Mouse (Mus musculus) kidney, adult 9 months (tissue): ENCODE measurements at regions not wholly inside any gene's neighbourhood (a gene's known extent, or its start where the extent isn't known, plus 50 kb on each side); places are given as distances from the start of the nearest gene placed in this dataset.

ENCODE experiments used
- DNase-seq: peaks from one replicate; pipeline ENCODE4 v3.0.0; 2022

DNA sequence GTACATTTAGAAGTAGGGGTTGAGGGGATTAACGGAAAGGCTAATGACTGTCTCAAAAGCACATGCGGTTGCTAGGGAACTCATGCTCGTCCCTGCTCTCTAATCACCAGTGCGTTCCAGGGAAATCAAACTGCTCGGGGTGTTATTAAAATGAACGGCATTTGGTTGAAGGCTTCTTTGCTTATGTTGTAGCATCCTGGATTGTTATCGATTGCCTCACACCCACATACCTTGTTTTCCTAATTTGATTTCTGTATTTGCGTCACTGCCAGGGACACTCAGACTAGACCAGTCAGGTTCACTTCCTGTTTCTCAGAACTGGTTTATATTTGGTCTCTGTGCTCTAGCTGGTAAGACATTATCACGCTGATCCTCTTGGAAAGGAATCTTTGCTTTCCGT is 177.0 kb upstream of the Mkln1 start:
- peak; percentile 65 for DNase-seq

DNA sequence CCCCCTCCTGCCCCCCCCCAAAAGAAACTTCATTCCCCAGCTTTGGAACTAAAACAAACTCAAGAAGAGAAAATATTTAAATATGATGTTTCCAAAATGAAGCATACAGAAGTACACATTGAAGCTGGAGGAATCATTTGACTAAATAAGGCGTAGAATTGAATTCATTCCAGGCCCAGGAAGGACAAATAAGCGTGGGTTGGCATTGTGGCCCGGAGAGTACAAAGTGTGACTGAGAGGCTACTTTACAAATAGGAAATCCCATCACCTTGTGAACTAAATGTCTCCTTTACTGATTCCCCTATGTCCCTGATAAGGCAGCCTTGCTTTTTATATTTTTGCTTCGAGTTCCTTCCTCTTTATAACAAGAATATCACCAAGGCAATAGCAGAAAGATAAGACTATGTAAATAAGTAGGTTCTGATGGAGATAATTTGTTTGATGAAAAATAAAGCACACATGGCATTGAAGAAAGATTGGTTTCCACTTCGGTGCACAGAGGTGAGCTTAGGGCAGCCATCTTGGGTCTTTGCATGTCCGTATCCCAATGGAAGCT is 176.4 kb upstream of the Mkln1 start:
- DNase-seq, result peak; percentile 60

DNA sequence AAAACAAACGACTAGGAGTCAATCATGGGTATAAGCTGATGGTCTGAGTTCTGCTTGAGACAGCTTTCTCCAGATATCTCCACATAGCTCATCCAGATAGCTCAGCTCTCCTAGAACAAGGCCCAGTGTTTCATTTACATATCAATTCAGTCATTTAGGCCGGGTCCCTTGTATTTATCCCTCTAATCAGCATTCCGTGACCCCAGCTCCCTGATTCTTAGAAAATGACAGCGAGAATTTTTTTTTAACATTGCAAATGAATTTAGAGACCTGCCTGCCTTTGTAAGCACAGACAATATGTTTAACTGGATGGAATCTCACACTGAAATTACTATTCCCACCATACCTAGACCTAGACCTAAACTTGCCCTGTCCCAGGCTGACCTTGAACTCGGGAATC is 171.1 kb upstream of the Mkln1 start:
- no peak for DNase-seq

DNA sequence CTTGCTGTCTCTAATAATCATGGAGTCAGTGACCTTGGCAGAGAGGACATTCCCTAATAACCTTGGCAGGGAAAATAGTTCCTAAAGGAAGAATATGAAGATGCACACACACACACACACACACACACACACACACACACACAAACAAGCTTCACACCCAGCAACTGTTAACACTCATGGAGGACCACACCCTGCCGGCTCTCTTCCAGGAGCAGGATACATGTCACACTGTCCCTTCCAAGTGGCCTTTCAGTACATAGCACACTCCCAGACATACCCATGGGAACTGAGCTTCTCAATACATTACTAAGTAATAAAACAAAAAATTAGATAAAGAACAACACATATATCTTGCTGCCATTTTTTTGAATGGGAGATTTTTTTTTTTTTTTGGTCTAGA is 170.5 kb upstream of the Mkln1 start:
- DNase-seq, result no peak

DNA sequence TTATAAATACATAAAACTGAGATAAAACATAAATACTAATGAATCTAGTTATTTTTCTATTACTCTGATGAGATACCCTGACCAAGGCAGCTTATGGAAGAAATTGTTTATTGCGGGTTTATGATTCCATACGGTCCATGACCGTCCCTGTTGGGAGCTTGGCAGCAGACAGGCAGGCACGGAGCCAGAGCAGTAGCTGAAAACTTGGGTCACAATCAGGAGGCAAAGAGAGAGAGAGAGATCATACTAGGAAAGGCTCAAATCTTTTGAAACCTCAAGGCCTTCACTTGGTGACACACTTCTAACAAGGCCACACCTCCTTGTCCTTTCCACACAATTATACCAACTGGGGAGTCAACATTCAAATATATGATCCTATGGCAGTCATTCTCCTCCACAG is 166.7 kb upstream of the Mkln1 start:
- no peak for DNase-seq

DNA sequence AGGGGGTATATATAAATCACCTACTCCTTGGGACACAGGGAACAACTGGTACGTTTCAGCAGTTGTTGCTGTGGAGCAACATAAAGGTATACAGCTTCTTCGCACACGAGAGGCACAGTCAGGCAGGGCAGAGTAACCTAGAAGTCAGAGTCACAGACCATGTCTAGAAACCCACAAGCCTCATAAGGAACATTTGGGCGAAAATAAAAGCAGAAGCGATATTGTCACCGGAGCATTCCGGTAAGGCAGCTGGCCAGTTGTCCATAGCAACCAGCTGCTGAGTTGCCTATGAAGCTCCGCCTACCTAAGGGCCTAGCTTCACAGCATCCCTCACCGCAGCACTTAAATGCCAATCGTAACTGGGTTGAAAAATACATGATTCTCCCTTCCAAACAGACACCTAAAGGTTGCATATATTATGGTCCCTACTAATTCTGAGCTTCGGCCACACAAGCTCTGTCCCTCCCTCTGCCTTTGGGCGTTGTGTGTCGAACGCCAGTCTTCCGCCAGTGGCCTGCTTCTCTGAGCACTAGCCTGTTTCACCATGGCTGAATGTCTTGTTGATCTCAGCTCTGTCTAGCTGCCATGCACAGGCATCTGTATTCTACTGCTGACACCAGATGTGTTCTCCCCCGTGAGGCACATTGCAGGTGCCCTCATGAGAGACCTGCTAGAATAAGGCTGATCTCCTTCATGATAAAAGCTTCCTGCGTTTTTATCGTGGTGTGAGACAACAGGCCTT is 165.1 kb upstream of the Mkln1 start:
- peak; percentile 35 for DNase-seq

DNA sequence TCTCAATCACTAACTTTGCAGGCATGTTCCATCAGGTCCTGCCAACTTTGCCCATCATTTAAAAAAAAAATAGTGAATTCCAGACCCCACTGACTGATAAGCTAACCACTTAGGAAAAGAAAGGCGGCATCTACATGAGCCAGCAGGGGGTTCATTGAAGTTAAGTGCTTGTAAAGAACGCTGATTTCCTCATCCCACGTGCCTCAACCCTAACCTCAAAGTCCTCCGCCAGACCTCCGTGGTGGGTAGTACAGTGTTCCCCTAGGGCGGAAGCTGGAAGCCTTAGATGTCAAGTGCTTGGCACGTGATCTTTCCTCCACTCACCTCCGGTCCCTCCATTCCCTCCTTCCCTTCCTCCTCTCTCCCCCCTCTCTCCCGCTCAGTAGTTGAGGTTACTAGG is 158.5 kb upstream of the Mkln1 start:
- no peak for DNase-seq

DNA sequence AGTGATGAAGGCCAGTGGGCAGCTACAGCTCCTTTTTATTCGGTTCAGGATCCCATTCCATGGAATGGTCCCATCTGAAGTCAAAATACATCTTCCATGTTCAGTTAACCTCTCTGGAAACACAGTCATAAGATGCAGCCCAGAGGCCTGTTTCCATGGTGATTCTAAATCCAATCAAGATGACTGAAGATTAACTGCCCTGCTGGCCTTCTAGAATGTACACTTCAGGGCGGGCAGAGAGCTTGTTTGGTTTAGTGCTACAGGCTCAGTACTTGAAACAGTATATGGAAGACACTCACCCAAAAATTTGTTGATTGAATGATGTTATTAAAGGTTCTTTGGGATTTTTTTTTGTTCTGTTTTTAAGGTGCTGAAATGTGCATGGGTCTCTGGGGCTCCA is 148.0 kb upstream of the Mkln1 start:
- DNase-seq, result no peak

DNA sequence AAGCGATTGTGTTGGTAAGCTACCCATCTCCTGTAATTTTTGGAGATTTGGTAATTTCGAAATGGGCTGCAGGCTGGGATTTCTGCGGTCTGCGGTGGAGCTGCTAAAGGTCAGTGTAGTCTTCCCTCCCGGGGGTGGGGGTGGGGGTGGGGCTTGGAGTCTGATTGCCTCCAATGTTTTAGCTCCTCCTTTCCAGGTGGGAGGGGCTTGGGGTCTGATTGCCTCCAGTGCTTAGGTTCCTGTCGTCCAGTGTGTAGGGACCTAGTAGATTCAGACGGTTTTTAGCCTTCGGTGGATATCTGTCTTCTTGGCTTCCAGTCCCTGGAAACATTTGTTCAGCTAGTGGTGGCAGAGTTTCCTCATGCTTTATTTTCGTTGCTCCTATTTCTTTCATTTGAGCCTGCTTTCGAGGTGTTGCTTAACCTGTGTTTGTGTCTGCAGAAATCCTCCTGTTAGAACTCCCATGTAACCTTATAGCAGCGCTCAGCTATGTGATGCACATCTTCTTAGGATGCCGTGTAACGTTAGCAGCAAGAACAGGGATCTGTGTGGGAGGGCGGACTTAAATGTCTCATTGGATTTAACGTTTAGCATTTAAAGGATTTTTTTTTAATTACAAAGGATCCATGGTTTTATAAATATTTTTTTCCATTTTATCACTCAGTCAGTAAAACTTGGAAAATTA is 145.1 kb upstream of the Mkln1 start:
- peak; percentile 84 for DNase-seq

DNA sequence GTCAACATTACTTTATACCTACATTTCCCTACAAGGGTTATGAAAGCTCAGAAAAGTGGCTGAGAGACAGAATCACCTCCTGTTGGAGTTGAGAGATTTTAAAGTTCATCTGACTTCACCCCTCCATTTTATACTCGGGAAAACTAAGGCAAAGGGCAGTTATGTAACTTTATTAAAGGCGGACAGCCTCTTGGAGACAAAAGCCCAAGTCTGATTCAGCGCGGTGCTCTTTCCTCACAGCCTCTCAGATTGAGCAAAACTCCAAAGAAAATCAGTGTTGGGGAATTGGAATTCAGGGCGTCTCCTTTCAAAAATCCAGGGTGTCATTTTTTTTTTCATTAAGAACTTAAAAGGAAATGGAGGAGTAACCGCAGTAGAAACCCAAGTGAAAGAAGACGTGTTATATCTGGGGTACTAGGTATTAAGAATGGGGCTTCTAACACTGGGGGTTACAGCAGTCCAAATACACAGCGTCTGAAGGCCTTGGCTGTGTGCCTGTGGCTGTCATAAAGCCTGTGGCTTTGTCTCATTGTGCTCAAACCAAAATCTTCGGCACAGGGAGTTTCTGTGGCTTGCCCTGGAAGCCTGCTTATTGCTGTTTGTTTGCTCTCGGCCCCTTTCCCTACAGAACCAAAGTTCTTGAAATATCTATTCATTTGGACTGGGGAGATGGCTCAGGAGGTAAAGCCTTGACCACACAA is 137.7 kb upstream of the Mkln1 start:
- peak; percentile 87 for DNase-seq

DNA sequence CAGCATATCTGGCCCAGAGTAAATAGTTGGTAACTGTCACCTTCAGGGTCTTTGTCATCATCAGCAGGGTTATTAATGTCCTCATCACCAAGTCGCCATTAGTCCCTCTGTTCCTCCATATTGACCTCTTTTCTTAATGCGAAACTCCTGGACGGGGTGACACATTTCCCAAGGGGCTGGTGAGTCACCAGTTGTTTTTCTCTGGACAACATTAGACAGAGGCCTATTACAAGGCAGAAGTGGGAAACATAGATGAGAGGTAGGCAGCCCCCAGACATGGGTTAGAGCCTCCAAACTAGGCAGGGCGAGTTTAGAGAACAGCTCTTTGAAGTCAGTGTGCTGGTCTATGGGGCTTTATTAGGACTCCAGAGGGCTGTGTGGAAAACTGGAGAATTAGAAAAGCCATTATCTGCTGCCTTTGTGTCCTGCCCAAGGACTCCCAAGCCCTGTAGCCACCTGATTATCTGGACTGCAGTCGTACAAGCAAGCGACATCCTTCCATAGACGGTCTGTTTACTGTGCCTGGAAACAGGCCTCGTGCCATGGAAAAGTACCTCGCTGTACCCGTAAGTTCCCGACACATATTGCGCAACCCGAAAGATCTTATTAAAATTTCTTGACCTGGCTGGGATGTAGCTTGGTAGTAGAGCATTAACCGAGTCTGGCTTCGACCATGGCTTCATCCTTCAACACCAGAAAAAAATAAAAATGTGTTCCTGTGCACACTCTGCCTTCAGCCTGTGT is 136.6 kb upstream of the Mkln1 start:
- DNase-seq, result peak; percentile 91

DNA sequence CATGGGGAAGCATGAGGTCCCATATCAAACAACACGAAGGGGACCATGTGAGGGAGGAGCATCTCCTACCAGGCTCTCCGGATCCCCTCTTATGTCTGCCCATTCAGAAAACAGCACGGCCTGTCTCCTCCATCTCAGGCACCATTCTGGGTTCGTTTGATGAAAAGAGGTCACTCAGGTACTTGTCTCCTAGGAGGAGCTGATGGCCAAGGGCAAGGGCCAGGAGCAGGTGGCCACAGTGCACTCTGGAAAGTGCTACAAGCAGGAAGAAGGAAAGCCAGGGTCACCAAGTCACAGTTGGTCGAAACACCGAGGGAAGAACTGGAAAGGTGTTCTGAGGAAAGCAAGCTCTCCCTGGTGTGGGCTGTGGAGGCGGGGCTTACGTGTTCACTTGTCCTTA is 135.9 kb upstream of the Mkln1 start:
- DNase-seq, result peak; percentile 46

DNA sequence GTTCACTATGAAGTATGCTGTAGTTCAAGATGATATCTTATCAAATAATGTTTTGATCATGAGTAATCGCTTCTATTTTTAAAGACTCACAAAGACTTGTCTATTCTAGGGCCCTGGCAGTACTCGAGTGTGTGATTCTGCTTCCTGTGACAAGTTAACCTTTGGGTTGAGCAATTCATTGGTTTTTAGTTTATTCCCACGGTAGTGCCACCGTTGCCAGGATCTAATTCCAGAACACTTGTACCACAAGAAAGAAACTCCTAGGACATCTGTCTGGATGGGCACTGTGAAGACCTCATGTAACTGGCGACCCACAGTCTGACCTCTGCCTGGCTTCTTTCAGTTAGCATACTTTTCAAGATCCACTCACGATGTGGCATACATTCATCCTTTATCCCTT is 134.7 kb upstream of the Mkln1 start:
- DNase-seq, result no peak

DNA sequence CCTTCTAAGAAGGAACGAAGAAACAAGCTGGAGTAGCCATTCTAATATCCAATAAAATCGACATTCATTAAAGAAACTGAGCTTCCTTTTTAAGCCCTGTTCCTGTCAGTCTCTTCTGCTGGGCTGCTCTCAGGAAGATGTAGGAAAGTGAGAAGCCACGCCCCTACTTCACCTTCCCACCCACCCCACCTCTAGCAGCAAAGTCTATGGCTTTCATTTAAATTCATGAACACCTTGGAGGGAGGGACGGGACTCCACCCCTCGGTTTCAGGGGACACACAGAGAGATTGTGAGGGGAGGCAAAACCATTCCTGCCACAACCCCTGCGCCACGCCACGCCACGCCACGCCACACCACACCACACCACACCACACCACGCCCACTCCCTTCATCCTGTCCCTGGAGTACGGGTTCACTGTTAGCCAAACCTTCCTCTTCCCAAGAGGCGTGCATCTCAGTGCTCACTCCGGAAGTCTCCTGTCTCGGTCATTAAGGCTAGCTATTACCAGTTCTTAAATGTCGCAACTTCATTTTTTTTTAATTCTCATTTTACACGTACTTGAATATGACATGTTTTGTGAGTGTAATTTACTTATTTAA is 132.0 kb upstream of the Mkln1 start:
- no peak for DNase-seq

DNA sequence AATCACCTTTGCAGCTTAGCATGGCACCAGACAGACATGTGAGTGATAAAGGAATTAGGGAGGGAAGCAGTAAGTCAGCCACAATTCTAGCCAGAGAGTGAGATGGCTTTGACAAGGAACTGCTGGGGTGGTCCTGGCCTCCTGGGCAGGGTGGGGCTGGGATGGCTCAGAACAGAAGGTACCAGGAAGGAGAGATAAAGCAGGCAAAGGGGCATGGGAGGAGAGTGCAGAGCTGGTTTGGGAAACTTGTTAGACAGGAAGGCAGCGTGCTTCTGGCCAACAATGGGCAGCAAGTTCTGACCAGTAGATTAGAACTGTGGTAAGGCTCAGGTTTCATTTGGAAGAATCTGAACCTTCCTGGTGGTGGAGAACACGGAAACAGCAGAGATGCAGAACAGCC is 130.5 kb upstream of the Mkln1 start:
- no peak for DNase-seq

DNA sequence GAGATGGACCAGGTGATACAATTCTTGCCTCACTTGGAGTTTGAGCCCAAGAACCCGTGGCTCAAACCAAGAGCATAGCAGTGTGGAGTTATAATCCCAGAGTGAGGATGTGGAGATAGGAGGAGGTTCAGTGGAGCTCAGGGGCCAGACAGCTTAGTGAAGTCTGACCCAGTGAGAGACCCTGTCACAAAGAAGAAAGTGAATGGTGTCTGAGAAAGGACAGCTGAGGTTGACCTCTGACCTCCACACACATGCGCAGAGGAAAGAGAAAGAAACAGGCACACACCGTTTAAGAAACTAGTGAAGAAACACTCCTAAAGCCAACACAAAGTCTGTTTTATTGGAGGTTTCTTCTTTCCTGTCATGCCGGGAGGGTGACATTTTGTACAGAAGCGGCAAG is 124.7 kb upstream of the Mkln1 start:
- no peak for DNase-seq

DNA sequence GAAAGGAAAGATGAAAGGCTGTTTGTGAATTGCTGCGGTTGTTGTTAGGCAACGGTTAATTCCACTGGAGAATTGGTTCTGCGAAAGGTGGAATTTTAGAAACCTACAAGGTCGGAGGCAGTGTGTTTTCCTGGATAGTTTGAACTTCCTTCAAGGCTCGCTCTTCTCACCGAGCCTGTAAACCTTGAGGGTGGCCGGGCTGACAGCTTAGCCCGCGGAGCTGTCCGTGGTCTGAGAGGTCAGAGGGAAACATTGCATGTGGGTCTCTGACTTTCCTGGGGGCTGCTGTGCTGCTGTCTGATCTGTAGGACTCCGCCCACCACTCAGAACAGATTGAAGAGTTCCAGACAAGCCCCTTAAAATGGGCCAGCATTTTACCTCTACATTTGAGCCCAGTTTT is 124.3 kb upstream of the Mkln1 start:
- DNase-seq, result no peak

DNA sequence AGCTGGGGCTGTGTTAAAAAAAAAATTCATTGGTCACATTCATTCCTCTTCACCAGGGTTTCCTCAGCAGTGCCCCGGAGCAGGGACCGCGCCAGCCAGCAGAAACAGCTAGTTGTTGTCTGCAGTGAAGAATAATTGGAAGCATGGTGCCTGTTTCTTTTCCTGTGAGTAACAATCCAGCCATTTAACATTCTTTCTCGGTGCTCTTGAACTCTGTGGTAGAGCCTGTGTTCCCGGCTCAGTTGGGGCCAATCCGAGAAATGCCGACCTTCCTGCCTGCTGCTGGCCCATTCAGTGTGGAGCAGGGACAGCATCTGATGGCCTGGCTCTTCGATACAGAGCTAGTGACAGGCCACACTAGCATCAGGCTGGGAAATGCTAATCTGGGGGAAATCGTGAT is 120.7 kb upstream of the Mkln1 start:
- no peak for DNase-seq

DNA sequence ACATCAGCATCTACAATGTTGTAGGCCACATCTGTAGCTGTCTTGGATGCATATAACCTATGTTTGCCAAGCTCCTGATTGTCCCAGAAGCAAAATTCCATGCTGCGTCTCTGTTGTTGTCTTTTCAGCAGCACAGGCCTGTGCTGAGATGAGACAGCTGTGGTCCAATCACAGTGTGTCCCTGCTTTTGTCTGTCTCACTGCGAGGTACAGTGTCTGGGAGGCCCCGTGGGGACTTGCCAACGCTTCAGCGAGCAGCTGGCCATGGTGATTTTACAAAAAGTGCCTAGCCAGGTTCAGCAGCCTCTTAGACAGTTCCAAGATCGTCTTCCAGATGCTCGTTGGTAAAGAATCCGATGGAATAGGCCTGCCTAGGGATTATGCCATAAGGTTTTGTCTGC is 114.6 kb upstream of the Mkln1 start:
- no peak for DNase-seq

DNA sequence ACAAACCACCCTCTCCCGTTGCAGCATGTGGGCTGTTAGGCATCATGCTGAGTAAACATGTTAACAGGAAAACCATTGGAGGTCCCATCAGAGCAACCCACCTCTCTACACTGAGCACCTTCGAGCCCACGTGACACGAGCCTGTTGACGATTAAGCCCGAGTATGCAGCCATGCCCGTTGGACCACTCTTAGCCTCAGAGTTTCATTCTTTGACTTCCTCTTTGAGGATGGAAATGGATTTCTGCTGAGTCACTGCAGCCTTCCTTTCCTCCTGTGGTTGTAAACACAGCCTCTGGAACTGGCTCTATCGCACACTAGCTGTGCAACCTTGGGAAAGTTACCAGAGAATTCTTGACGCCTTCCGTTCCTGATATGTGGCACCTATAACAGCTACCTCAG is 114.1 kb upstream of the Mkln1 start:
- no peak for DNase-seq

DNA sequence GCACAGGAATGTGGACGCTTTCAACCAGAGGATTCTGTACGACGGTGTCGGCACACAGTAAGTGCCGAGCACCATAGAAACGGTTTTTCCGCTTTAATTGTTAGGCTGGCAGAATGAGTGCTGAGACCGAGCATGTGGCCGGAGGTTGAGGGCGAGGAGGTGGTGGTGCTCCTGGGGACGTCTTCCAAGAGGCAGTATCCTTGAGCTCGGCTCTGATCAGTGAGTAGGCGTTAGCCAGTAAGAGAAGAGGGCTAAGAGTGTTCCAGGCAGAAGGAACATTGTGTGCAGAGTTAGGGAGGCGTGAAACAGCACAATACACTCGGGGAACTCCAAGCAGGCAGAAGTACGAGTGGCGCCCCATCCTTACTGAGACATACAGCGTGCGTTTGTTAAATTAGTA is 113.5 kb upstream of the Mkln1 start:
- peak; percentile 68 for DNase-seq

DNA sequence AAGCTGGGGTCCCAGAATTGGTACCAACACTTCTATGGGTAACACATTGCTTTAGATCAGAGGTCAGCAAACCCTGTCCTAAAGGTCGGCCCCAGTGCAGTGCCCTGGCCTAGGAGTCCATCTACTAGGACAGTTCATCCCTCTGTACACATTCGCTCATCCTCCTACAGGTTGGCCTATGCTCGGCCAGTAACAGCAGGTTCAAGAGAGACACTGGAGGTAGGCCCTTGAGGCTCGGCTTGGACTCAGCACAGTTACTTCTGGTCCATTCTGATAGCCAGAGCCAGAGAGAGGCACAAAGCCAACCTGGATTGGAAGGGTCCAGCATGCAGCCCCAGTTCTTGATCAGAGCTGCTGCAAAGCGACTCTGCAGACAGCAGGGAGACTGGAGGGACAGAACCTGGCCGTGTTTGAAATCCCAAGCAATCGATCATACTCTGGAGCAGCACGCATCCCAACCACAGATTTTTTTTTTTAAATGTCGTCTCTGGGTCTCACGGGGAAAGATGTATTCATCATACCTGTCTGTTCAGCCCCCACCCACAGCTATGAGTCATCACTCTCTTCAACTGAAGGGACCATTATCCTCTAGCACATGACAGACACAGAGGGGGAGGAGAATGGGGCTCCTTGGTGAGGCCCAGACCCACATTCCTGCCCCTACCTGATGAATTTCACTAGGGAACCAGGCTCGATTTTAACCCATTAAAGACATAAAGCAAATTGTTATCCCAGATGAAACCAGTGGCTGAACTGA is 112.4 kb upstream of the Mkln1 start:
- DNase-seq, result no peak
